Mouse (Mus musculus): ENCODE measurements around the gene Gm10837. TPM values are rescaled to one million over a fixed set of nuclear protein-coding genes. Genes with fewer than 3 reads are reported as not detected.
A peak's percentile ranks its signal among the peaks of the same experiment; 100 is the strongest.

Gm10837 gene
- polyA plus RNA-seq, 1 experiment from 2014 or later: 0.19 TPM

GRCm38 (mm10) chr14:122509058-122509457, 18.7 kb downstream of the Gm10837 start:
- no peaks in the 10 kb centered on the region for H3K9me3 ChIP-seq (ENCODE audit: control insufficient read depth, low read length)
- no peaks in the 10 kb centered on the region for H3K27me3 ChIP-seq (ENCODE audit: control insufficient read depth, insufficient read depth, low read length)
- H3K27ac ChIP-seq (replicated peaks; ENCODE audit: low read depth, low read length): no peak overlapping the region
- no peak overlapping the region for H3K9ac ChIP-seq (ENCODE audit: low read length)
- 20% methylated on average over 2 of the region's 2 CpGs for WGBS
- no peaks in the 10 kb centered on the region for H3K4me1 ChIP-seq (ENCODE audit: control insufficient read depth, insufficient read depth, low read length)
- no peak for ATAC-seq (ENCODE audit: insufficient number of reproducible peaks, low FRiP score, low TSS enrichment, low read depth)
- no peak for DNase-seq (ENCODE audit: low spot score)
- no peak overlapping the region for H3K4me3 ChIP-seq (ENCODE audit: low read depth, low read length)
- H3K36me3 ChIP-seq (ENCODE audit: control insufficient read depth, insufficient read depth, low read length): no peaks in the 10 kb centered on the region
- H3K4me2 ChIP-seq (ENCODE audit: low read depth, severe bottlenecking): no peak overlapping the region

DNA sequence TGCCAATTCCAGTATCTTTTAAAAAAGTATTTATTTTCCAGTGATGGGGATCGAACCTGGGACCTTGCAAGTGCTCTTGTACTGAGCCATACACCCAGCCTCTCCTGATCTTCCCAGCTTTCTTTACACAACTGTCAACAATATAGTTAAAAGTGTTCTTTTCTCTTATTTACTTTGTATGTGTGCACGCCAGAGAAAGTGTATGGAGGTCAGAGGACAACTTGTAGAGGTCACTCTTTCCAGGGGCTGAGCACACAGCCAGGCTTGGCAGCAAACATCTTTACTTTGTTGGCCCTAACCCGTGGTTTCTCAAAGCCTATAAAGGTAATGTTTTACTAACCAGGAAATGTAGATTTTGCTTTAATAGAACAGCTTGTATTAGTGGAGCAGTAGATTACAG, 21.1 kb downstream of the Gm10837 start:
- no peak overlapping the region for H3K4me2 ChIP-seq (ENCODE audit: low read depth, severe bottlenecking)
- H3K9ac ChIP-seq (ENCODE audit: low read length): no peak overlapping the region
- no peak for ATAC-seq (ENCODE audit: insufficient number of reproducible peaks, low FRiP score, low TSS enrichment, low read depth)
- no peaks in the 10 kb centered on the region for H3K4me1 ChIP-seq (ENCODE audit: control insufficient read depth, insufficient read depth, low read length)
- WGBS: 81% methylated on average over 3 of the region's 3 CpGs
- no peaks in the 10 kb centered on the region for H3K27me3 ChIP-seq (ENCODE audit: control insufficient read depth, insufficient read depth, low read length)
- H3K9me3 ChIP-seq (ENCODE audit: control insufficient read depth, low read length): no peaks in the 10 kb centered on the region
- H3K36me3 ChIP-seq (ENCODE audit: control insufficient read depth, insufficient read depth, low read length): no peaks in the 10 kb centered on the region
- no peak overlapping the region for H3K27ac ChIP-seq (replicated peaks; ENCODE audit: low read depth, low read length)
- H3K4me3 ChIP-seq (ENCODE audit: low read depth, low read length): no peak overlapping the region
- no peak for DNase-seq (ENCODE audit: low spot score)

GRCm38 (mm10) chr14:122513511-122514036, 23.2 kb downstream of the Gm10837 start:
- 86% methylated on average over 1 of the region's 1 CpGs for WGBS
- DNase-seq (ENCODE audit: low spot score): no peak

DNA sequence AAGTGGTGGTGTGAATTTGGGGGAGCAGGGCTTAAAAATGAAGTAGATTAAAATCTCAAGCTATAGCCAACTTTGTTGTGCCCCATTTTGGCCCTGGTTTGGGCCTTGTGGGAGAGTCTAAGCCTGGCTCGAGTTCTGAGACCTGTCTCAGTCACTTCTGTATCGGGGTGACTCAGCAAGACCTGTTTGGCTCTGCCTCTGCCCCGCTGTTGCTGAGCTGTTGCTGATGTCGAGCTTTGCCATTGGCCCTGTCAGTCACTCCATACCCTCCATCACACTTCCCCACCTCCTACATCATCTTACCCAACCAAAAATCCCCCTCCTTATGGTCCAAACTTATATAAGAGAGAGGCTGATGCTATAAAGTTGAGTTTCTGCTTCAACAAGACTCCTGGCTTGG, 38.1 kb downstream of the Gm10837 start:
- no peak overlapping the region for H3K27ac ChIP-seq (replicated peaks; ENCODE audit: low read depth, low read length)
- no peak overlapping the region for H3K4me2 ChIP-seq (ENCODE audit: low read depth, severe bottlenecking)
- ATAC-seq (ENCODE audit: insufficient number of reproducible peaks, low FRiP score, low TSS enrichment, low read depth) (no peak), DNase-seq (ENCODE audit: low spot score) (no peak)
- H3K36me3 ChIP-seq (ENCODE audit: control insufficient read depth, insufficient read depth, low read length): no peaks in the 10 kb centered on the region
- no peak overlapping the region for H3K9ac ChIP-seq (ENCODE audit: low read length)
- H3K4me1 ChIP-seq (ENCODE audit: control insufficient read depth, insufficient read depth, low read length): 0 out of 2 replicates have a peak, but pooled peaks cover 1% of the 10 kb centered on the region
- 86% methylated on average over 4 of the region's 4 CpGs for WGBS
- H3K4me3 ChIP-seq (ENCODE audit: low read depth, low read length): no peak overlapping the region
- H3K9me3 ChIP-seq (ENCODE audit: control insufficient read depth, low read length): no peaks in the 10 kb centered on the region; the same call in 1 of the 2 replicates
- no peaks in the 10 kb centered on the region for H3K27me3 ChIP-seq (ENCODE audit: control insufficient read depth, insufficient read depth, low read length)

More at GRCm38 (mm10) chr14:122513511-122514036, 23.2 kb downstream of the Gm10837 start:
- H3K36me3 ChIP-seq (ENCODE audit: control insufficient read depth, insufficient read depth, low read length): no peaks in the 10 kb centered on the region
- no peaks in the 10 kb centered on the region for H3K27me3 ChIP-seq (ENCODE audit: control insufficient read depth, insufficient read depth, low read length)
- no peak overlapping the region for H3K27ac ChIP-seq (replicated peaks; ENCODE audit: low read depth, low read length)
- no peak overlapping the region for H3K9ac ChIP-seq (ENCODE audit: low read length)
- no peak overlapping the region for H3K4me2 ChIP-seq (ENCODE audit: low read depth, severe bottlenecking)
- no peak overlapping the region for H3K4me3 ChIP-seq (ENCODE audit: low read depth, low read length)
- no peaks in the 10 kb centered on the region for H3K9me3 ChIP-seq (ENCODE audit: control insufficient read depth, low read length)
- no peaks in the 10 kb centered on the region for H3K4me1 ChIP-seq (ENCODE audit: control insufficient read depth, insufficient read depth, low read length)
- no peak for ATAC-seq (ENCODE audit: insufficient number of reproducible peaks, low FRiP score, low TSS enrichment, low read depth)

GRCm38 (mm10) chr14:122534017-122534924, 43.9 kb downstream of the Gm10837 start, which contains the start of gene Pcca:
TSS of gene Pcca (plus strand) at chr14:122534324.
- Histone ChIP-seq H3K27ac (replicated peaks; ENCODE audit: low read depth, low read length) (0 out of 2 replicates have a peak within 1 kb of the TSS, but pooled peaks have one; percentile 18), H3K27me3 (ENCODE audit: control insufficient read depth, insufficient read depth, low read length) (no peaks in the 10 kb centered on the region), H3K4me2 (ENCODE audit: low read depth, severe bottlenecking) (peak within 1 kb of the TSS; percentile 57), H3K4me3 (ENCODE audit: low read depth, low read length) (peak within 1 kb of the TSS; percentile 81), H3K4me1 (ENCODE audit: control insufficient read depth, insufficient read depth, low read length) (peaks cover 5% of the 10 kb centered on the region; the same call in 1 of the 2 replicates), H3K36me3 (ENCODE audit: control insufficient read depth, insufficient read depth, low read length) (no peaks in the 10 kb centered on the region), H3K9ac (ENCODE audit: low read length) (peak within 1 kb of the TSS; percentile 68), H3K9me3 (ENCODE audit: control insufficient read depth, low read length) (no peaks in the 10 kb centered on the region)
- peak; percentile 100 for ATAC-seq (ENCODE audit: insufficient number of reproducible peaks, low FRiP score, low TSS enrichment, low read depth)
- WGBS: 2% methylated on average over 54 of the region's 54 CpGs
- DNase-seq (ENCODE audit: low spot score): peak; percentile 98

GRCm38 (mm10) chr14:122535986-122536385, 45.6 kb downstream of the Gm10837 start:
- WGBS: 84% methylated on average over 1 of the region's 1 CpGs
- Histone ChIP-seq H3K4me1 (ENCODE audit: control insufficient read depth, insufficient read depth, low read length) (peaks cover 5% of the 10 kb centered on the region; the same call in 1 of the 2 replicates), H3K9ac (ENCODE audit: low read length) (no peak overlapping the region), H3K9me3 (ENCODE audit: control insufficient read depth, low read length) (no peaks in the 10 kb centered on the region), H3K27ac (replicated peaks; ENCODE audit: low read depth, low read length) (no peak overlapping the region), H3K27me3 (ENCODE audit: control insufficient read depth, insufficient read depth, low read length) (no peaks in the 10 kb centered on the region), H3K4me3 (ENCODE audit: low read depth, low read length) (no peak overlapping the region), H3K4me2 (ENCODE audit: low read depth, severe bottlenecking) (no peak overlapping the region), H3K36me3 (ENCODE audit: control insufficient read depth, insufficient read depth, low read length) (no peaks in the 10 kb centered on the region)
- DNase-seq (ENCODE audit: low spot score) (no peak), ATAC-seq (ENCODE audit: insufficient number of reproducible peaks, low FRiP score, low TSS enrichment, low read depth) (no peak)

Other genes with a start within 250 kb of the Gm10837 start
- gene Gm5089, start 39.5 kb upstream of the Gm10837 start, polyA plus RNA-seq (2014; fragmentation: Nextera tagmentation; extraction: Ambion mirVana): 0.24 and 0.33 TPM in 2 replicates
- gene Zic5, start 24.9 kb upstream of the Gm10837 start, polyA plus RNA-seq (2014; fragmentation: Nextera tagmentation; extraction: Ambion mirVana): 11.3 and 12.5 TPM in 2 replicates
- gene Zic2, start 15.2 kb upstream of the Gm10837 start, polyA plus RNA-seq (2014; fragmentation: Nextera tagmentation; extraction: Ambion mirVana): 5.1 and 5.6 TPM in 2 replicates
- 36.4 and 38.8 TPM in 2 replicates for gene Pcca, start 43.7 kb downstream of the Gm10837 start, polyA plus RNA-seq (2014; fragmentation: Nextera tagmentation; extraction: Ambion mirVana)